Mouse (Mus musculus) liver, embryonic 14.5 days (tissue): Measurements from ENCODE around the gene Gm27021.

Experiments
- CTCF ChIP-seq: IDR thresholded peaks from 2 replicates; pipeline ENCODE4 v1.5.1; 2016; ENCODE audit warnings: antibody characterized with exemption, low read depth, control low read depth
- EP300 ChIP-seq: IDR thresholded peaks from 2 replicates; pipeline ENCODE4 v1.6.1; 2016; ENCODE audit warnings: antibody characterized with exemption, low read depth

- no peak for TF ChIP-seq CTCF
- no peak for TF ChIP-seq EP300
Measured at GRCm38 (mm10) chr8:120619235-120620180, 48.4 kb downstream of the Gm27021 start.
